Mouse (Mus musculus) fibroblast of lung, adult 2 months (primary cell): Measurements from ENCODE around the gene Gm45717.

ENCODE experiments used
- DNase-seq: peaks from one replicate; pipeline ENCODE4 v3.0.0-alpha.2; 2011; ENCODE audit warnings: low read depth

Gene Gm45717

DNA sequence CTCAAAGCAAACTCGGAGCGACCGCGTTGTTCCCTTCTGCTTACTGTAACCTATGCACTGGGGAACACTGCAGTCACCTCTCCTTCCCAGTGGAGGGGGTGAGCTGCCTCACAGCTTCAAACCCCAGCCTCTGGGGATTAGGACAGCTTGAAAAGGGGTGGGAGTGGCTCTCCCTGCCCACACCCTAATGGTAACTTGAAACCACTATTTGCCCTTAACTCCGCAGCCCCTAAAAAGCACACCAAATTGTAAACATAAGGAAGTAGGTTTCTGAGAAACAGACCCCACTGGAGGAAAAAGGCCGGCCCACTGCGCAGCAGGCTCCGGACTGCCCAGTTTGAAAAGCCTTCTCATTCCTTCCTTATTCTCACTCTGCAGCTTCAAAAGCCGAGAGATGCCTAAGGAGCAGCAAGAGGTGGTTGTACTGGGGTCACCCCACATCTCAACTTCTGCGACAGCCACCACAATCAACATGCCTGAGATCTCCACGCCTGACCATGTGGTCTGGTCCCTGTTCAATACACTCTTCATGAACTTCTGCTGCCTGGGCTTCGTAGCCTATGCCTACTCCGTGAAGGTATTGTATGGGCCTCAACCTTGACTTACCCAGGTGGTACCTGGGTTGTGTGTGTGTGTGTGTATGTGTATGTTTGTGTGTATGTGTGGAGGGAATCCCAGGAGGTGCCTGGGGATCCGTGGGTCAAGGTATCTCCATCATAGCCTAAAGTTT, 12.3 kb upstream of the Gm45717 start:
- DNase-seq: no peak

DNA sequence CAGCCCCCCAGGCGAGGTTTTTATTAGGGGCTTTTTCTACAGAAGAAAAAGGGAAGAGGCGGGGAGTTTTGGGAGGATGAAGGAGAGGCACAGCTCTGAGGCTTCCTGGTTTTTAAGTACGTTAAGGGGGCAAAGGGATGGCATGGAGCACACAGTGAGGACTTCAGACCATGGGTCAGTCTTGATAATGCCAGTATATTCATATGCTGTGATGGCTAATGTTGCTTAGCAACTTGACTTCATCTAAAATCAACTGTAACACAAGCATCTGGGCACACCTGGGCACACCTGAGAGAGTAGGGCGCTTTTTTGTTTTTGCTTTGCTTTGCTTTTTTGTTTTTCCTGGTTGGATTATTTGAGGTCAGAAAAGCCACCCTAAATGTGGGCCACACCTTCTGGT, 11.2 kb upstream of the Gm45717 start, which contains the start of gene Ifitm1:
TSS of gene Ifitm1 (plus strand) at position 301 of the 400 bp plus-strand sequence.
- no peak for DNase-seq

DNA sequence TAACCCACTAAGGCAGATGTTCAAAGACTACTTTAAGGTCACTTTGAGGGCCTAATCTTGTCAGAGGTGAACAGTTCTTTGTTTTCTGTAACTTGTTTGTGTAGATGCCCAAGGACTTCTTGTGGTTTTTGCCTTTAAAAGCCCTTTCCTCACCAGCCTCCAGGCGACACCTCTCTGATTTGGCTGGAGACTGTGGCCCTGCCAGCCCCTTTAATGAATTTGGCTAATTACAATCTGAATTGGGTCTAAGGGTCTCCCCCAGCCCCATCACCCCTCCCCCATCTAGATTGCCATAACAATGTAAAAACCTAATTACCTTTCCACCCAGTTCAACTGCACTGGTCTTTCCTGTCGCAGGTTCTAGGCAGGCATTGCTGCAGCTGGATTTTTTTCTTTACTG, 7.0 kb upstream of the Gm45717 start:
- no peak for DNase-seq

DNA sequence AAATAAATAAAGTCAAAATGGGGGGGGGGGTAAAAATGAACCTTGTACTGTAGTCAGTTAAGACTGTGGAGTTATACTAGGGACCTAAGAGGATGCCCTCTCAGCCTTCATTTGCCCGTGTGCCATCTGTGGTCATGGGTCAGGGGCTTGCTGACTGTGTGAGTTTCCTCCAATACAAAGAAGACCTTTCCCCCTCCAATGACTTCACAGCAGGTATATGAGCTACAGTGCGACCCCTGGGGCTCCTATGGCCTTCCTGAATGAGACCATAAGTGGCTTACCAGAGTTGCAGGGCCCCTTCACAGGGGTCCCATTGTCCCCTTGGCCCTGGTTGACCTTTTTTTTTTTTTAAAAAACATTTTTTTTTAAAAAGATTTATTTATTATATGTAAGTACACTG, 5.7 kb upstream of the Gm45717 start:
- DNase-seq: no peak

DNA sequence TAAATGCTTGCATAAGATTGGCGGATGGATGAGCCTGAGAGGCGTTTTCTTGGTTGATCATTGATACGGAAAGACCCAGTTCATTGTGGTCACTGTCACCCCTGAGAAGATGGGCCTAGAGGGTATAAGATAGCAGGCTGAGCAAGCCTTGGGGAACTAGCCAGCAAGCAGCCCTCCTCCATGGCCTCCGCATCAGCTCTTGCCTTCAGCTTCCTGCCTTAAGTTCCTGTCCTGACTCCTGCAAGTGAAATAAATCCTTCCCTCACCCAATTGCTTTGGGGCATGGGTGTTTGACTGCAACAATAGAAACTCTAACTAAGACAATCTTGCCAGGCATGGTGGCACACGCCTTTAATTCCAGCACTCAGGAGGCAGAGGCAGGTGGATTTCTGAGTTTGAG, 4.3 kb upstream of the Gm45717 start:
- DNase-seq: no peak

DNA sequence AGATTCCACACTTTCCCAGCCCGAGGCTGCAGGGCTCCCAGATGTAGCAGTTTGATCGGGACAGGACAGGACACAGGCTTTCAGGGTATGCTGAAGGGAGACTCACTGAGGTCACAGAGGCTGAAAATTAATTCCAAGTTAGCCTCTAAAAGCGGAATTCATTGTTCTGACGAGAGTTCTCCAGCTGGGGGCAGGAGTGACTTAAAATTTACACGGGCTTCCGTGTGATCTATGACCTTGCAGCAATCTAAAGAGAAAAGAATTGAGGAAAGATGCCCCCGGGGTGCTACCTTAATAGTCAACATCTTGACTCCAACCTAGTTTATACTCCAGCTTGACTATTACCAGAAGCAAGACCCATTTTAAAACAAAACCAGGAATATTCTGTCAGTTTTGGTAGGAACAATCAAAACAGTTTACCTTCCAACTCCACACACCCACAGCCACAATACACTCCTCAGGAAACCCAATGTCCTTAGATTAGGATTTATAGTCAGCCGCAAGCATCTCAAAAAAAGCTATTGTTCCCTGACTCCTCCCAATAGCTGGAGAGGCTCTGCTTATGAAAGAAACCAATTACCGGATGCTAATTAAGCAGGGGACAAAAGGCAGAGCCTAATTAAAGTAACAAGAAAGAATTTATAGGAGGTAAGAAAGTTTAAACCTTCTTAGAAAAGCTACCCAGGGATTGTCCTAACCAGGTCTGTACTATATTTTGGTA, 3.6 kb upstream of the Gm45717 start:
- no peak for DNase-seq

DNA sequence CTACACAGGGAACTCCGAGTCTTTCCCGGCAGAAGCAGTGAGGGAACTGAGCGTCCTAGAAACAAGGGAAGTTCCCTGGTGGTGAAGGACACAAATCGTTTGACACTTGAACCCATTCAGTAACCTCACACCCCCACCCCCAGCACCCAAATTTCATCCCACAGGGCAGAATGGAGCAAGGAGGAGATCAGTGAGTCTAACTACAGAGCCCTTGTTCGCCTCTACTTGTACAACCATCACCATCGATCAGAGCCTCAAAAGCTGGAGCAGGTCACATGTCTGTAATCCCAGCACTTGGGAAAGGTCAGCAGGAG, 776 bp upstream of the Gm45717 start:
- no peak for DNase-seq

DNA sequence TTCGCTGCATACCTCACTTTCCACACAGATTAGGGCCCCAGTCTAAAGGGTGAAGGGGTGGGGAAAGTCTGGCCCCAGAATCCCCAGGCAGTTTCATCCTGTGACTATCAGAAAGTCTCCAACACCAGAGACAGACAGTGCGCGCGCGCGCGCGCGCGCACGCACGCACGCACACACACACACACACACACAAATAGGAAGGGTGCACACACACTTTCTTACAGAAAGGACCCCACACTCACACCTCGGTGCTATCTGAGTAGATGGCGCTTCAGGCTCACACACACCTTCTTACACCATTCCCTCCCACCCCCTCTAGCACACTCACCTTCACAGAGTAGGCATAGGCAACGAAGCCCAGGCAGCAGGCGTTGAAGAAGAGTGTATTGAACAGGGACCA, 395 bp downstream of the Gm45717 start:
- DNase-seq: no peak

DNA sequence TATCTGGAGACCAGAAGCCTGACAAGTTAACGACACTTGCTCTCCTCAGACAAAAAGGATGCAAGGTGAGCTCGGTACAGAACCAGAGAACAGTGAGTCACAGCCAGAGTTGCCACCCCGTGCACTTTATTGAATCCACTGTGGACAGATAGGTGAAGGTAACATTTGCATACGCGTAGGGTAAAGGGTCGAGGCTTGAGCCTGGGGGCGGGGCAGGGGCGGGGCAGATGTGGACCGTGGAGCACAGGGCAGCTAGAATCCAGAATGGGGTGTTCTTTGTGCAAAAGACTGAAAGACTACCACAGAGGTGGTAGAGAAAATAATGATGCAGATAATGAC, 1.0 kb downstream of the Gm45717 start:
- DNase-seq: no peak

DNA sequence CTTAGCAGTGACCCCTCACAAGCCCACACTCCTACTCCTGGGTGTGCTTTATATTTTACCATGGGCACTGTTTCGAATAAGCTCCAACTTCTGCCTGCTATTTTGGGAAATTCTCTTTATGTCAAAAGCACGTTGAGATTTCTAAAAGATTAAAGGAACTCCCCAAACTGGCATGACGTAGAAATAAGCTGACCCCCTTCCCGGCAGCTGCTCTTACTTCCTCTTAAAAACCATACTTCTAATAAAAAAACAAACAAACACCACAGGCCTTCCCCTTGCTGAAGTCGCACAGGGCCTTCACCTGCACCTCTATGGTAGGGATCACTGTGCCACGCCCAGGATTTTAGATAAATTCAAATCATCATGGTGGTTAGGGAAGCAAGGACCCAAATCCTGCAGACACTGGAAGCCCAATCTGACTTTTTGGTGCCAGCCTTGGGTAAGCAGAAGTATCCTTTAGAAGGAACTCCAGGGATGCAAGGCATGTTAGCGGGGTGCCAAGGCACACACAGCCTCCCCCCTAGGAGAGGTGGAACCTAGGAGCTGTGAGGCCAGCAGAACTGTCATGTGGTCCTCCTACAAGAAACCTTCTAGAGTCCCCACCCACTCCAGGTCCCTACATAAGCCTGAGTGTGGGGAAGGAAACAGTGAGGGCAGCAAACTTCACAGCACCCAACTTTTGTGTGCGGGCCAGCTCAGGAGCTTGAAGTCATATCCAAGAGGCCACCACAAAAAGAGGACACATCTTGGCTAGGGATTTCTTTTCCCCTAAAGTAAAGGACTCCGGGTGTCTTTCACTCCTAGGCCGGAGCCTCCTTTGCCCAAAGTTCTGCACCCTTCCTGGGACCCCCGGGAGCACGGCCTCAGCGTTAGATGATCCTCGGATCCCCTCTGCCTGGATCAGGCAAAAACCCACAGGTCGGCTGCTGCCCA, 1.7 kb downstream of the Gm45717 start:
- no peak for DNase-seq

DNA sequence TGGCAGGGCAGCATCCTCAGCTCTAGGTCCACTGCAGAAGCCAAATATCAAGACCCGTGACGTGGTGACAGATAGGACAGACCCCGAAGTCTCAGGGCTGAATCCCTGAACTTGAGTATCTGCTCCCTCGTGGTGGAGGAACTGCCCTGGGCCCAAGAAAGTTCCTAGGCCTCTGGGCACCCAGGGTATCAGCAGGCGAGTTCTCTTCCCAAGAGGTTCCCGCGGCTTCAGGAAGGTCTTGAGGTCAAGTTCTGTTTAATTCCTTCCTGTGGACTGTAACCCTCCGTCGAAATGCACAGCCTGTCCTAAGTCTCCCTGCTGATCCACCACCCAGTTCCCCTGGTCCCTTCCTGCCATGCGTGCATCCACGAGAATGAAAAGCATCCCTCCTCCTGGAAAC, 2.6 kb downstream of the Gm45717 start:
- DNase-seq: no peak

DNA sequence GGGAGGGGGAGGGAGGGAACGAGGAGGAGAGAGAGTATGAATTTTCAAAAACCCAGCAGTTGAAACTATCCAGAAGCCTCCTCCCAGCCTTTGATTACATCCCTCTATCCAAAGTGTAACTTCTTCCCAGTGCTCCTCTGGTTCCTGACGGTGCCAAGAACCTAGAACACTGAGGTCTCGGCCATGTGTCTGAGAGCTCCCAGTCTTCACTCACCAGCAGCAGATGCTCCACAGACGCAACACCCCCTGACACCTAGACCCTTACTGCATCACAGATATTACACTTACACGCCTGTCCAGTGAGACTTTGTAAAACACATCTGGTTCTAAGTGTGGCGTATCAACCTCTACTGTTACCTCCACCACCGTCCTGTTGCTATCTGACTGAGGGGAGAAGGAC, 3.3 kb downstream of the Gm45717 start:
- no peak for DNase-seq

DNA sequence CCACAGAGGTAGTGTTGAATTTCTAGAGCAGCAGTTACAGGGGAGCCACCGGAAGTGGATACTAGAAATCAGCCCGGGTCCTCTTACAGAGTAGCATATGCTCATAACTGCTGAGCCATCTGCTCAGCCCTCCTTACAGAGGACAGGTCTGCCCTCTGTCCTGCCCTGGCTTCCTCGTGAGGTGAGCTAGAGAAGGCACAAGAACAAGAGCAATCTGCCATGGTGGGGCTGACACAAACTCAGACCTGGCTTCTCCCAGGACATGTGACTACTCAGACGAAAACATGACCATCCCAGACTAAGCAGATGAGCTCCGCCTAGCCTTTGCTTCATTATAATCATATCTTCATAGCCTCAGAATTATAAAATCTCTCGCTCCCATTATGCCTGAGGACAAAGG, 4.0 kb downstream of the Gm45717 start:
- no peak for DNase-seq

DNA sequence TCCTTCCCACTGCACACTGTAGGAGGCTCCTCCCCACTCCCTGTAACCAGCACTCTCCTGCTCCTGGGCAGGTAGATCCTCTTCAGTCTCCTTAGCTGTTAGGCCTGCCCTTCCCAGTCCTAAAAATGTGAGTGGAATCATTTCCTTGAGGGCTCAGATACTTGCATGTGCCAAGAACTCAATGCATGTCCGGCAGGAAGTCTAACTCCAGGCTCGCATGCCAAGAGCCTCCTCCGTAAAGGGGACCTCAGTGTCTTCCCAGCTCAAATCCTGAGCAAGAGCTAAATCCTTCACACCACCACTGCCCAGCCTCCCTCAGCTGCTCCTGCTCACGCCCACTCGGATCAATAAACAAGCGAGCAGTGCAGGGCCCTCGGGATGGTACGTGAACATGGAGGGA, 4.7 kb downstream of the Gm45717 start:
- DNase-seq: no peak

DNA sequence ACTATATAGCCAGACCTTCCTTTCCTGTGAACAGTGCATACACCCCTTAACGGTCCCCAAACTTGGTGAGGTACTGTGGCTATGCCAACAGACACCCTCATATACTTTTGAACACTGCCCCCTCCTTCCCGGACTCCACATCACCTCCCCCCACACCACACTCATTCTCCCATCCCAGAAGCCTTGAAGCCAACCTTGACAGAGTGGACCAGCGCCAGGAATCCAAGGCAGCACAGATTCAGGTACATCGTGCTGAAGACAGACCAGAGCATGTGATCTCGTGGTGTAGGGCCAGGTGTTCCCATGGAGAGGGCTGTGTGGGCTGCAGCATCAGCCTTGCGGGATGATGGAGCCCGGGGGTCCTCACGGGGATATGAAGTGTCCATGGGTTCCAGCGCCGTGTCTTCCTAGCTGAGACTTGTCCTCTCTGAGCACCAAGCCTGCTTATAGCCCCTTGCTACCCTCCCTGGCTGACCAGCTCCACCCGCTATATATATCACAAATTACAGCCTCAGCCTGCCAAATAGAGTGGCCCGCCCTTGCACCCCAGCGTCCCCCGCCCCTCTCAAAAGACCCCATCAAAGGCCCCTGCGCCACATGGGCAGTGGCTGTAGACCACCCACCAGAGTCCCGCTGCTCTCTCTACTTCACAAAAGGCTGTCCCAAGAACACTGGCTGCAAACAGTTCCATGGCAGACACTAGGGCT, 5.8 kb downstream of the Gm45717 start, which contains the start of gene Ifitm5:
TSS of gene Ifitm5 (minus strand) at position 468 of the 707 bp plus-strand sequence.
- DNase-seq: no peak

DNA sequence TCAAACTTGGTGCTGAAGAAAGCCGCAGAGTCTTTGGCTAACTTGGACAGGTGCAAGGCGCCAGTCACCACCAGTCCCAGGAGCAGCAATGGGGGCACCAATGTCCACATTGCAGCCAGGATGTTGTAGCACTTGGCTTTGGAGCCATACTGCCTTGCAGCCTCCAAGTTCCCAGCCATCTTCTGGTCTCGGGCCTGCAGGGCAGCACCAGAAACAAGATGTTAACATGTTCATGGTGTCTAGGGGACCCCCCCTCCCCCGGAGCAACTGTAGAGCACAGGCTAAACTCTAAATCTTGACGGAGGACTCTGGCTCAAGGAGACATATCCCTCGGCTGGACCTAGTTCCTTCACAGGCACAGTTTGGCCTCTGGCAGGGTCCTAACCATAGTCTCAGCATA, 6.5 kb downstream of the Gm45717 start:
- no peak for DNase-seq

DNA sequence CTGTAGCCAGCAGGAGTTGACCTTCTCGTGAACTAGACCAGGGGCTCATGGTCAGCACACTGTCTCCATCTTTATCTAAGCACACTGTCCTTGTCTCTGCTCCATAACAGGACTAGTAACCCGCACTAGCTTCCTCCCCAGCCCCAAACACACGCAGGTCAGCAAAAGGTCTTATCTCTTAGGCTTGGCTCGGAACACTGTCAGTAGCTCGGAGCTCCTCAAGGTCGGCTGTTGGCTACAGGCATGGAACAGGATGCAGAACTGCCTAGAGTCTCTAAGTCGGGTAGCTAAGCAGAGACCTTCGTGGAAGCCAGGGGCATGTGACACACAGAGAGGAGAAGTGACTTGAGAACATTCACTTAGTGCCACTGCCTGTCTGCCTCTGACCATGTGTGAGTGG, 7.6 kb downstream of the Gm45717 start:
- no peak for DNase-seq

DNA sequence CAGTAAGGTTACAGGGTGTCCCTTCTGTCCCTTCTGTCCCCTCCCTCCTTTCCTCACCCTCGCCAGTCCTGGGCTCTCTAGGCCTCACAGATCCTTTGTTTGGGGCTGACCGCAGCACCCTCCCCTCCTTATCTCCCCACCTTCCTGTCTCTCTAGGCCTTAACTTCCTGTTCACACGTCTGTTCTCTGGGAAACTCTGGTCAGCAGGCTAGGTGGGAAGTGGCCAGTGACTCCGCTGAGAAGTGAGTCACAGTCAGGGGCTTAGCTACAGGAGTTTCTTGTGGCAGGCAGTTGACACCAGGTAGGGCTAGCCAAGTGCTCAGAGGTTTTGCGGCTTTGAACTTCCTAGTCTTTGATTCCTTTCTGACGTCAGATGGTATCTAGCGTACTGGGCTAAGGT, 8.8 kb downstream of the Gm45717 start:
- DNase-seq: no peak

DNA sequence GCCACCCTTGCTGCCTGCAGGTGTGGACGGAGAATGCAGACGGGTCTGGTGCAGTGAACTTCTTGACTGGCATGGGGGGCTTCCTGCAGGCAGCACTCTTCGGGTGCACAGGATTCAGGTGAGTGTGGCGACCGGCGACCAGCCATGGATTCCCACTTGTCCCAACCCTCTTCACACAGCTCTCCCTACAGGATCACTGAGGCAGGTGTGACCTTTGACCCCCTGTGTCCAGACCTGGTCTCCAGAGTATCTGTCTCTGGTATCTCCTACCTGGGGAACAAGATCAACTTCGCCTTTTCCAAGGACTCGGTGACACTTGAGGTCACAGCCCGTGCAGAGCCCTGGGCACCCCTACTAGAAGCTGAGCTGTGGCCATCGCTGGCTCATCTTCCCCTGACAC, 9.4 kb downstream of the Gm45717 start:
- no peak for DNase-seq

DNA sequence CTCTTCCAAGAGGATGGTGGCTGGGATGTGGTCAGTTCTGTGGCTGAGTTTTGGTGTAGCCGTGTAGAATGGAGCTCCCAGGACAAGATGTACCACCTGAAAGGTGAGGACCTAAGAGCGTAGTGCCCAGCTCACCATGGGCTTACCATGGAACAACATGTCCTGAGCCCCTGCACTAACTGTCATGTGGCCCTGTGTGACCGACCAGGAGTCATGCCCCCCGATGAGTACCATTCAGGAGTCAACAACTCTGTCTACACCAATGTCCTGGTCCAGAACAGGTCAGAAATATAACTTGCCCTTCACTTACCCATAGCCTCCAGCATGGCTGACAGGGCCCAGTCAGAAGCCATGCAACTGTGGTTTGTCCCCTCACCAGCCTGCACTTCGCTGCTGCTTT, 10.5 kb downstream of the Gm45717 start:
- no peak for DNase-seq

DNA sequence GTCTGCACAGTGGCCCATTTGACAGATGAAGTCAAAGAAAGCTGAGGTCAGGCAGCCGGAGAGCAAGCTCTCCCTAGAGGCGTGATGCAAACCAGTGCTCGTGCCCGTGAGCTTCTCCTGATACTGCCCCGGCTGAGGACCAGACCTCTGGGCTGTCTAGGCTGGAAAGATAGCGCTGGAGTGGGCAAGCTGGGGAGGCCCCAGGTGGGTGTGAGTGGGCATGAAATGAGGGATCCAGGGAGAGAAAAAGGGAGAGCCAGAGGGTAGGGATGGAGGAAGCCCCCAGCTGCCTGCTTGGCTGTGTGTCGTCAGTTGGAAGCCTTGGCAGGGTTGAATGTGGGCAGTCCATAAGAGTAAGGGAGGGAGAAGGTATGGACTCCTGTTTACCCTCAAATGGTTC, 11.5 kb downstream of the Gm45717 start:
- no peak for DNase-seq

DNA sequence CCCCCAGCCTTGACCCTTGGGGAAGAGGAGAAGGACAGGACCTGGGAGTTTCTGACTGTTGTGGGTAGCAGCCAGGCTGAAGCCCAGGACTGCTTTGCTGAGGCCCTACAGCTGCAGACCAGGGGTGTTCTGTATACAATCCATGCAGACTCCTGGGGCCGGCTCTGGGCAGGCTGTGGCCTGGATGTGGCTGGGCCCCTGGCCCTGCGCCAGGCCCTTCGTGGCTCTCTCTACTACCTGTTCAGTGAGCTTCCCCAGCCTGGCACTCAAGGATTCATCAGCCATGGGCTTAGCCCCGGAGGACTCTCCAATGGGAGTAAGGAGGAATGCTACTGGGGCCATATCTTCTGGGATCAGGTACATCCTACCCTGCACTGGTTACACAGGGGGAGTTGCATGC, 12.4 kb downstream of the Gm45717 start:
- no peak for DNase-seq
